Mouse (Mus musculus): Measurements from ENCODE around the gene Zxdc. TPM values are rescaled to one million over a fixed set of nuclear protein-coding genes. Genes with fewer than 3 reads are reported as not detected.

The Zxdc gene
- polyA plus RNA-seq, 1 experiment = 18.2 TPM

DNA sequence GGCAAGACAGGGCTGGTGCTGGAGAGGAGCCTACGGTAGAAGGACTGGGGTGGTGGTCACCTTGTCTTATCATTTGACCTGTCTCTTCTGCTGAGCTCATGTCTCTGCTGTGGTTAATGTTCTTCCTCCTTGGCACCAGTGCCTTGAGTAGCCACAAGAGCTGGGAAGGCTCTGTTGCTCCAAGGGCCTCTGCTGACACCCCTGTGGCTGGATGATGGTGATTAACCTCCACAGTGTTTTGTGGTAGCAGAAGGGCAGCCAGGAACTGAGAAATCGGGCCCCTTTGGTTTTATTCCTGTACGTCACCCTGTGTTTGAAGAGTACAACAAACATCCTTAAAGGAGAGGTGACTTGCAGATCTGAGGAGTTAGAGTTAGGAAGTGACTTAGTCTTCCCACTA lies 35.0 kb upstream of the Zxdc start:
- no peak overlapping the region for H3K27ac ChIP-seq (ENCODE audit: insufficient read depth, low read length)
- H3K4me1 ChIP-seq (ENCODE audit: control insufficient read depth, insufficient read depth, low read length) = no peaks in the 10 kb centered on the region
- no peak overlapping the region for H3K4me3 ChIP-seq (ENCODE audit: insufficient read depth, low read length)
- no peak for TF ChIP-seq POLR2A (IDR thresholded peaks at IDR 0.05; ENCODE audit: extremely low read depth, insufficient read depth, low read length)
- no peak for TF ChIP-seq CTCF (IDR thresholded peaks at IDR 0.05; ENCODE audit: extremely low read depth, insufficient read depth, low read length)

DNA sequence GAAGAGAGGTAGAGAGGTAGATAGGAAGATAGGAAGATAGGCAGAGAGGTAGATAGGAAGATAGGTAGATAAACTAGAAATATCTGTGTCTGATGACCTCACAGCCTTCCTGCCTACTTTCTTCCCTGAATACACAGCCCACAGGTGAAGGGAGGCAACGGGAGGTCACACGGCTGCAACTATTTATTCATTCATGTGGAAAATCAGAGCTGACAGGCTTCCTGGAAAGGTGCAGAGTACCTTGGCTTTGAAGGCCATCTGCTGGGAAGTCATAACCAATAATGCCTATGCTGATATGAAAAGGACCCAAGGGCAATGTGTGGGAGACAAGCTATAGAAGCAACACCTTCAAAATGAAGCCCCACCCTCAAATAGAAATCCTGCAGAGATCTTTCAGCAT lies 26.9 kb upstream of the Zxdc start:
- Histone ChIP-seq H3K27ac (ENCODE audit: insufficient read depth, low read length) (no peak overlapping the region), H3K4me3 (ENCODE audit: insufficient read depth, low read length) (no peak overlapping the region), H3K4me1 (ENCODE audit: control insufficient read depth, insufficient read depth, low read length) (no peaks in the 10 kb centered on the region)
- no peak for TF ChIP-seq POLR2A (IDR thresholded peaks at IDR 0.05; ENCODE audit: extremely low read depth, insufficient read depth, low read length)
- no peak for TF ChIP-seq CTCF (IDR thresholded peaks at IDR 0.05; ENCODE audit: extremely low read depth, insufficient read depth, low read length)

- no peaks in the 10 kb centered on the region for H3K4me1 ChIP-seq (ENCODE audit: control insufficient read depth, insufficient read depth, low read length)
- H3K27ac ChIP-seq (ENCODE audit: insufficient read depth, low read length) = no peak overlapping the region
- no peak overlapping the region for H3K4me3 ChIP-seq (ENCODE audit: insufficient read depth, low read length)
- TF ChIP-seq CTCF (IDR thresholded peaks at IDR 0.05; ENCODE audit: extremely low read depth, insufficient read depth, low read length) (no peak), POLR2A (IDR thresholded peaks at IDR 0.05; ENCODE audit: extremely low read depth, insufficient read depth, low read length) (no peak)
Measured at GRCm38 (mm10) chr6:90347183-90347582, 22.1 kb upstream of the Zxdc start.

DNA sequence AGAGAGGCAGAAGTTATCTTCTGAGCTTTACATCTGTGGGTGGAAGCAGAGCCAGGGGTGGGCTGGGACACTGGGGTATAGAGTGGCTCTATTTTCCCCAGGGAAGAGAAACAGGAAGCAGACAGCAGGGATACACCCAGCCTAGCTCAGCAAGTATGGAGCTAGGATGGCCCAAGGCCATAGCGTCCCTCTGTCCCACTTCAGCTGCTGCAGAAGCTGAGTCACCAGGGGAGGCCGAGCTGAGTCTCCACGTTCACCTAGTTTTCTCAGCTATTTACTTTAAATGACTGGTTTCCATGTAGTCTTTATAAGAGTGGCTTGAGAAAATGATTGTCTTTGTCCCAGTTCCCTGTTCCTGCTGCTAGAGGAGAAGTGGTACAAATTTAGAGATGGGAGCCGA lies 20.8 kb upstream of the Zxdc start:
- Histone ChIP-seq H3K4me3 (ENCODE audit: insufficient read depth, low read length) (no peak overlapping the region), H3K27ac (ENCODE audit: insufficient read depth, low read length) (no peak overlapping the region), H3K4me1 (ENCODE audit: control insufficient read depth, insufficient read depth, low read length) (no peaks in the 10 kb centered on the region)
- no peak for TF ChIP-seq CTCF (IDR thresholded peaks at IDR 0.05; ENCODE audit: extremely low read depth, insufficient read depth, low read length)
- no peak for TF ChIP-seq POLR2A (IDR thresholded peaks at IDR 0.05; ENCODE audit: extremely low read depth, insufficient read depth, low read length)

DNA sequence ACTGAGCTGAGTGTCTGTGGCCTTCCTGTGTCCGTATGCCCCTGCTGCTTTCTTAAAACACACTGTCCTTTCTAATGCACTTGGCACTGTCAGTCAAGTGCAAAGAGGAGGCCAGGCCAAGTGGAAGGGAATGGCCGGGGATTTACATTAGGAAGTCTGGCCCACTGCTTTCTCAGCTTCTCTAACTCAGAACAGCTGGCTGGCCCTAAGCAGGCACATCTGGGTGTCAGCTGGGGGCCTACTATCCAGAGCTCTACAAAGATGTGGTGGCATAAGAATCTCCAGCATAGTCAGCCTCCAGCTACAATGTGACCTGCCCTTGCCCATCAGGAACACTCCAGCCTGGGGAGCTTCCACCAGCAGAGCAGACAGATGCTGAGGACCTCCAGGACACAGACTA lies 19.3 kb upstream of the Zxdc start:
- no peak for TF ChIP-seq CTCF (IDR thresholded peaks at IDR 0.05; ENCODE audit: extremely low read depth, insufficient read depth, low read length)
- TF ChIP-seq POLR2A (IDR thresholded peaks at IDR 0.05; ENCODE audit: extremely low read depth, insufficient read depth, low read length) = no peak
- no peaks in the 10 kb centered on the region for H3K4me1 ChIP-seq (ENCODE audit: control insufficient read depth, insufficient read depth, low read length)
- H3K4me3 ChIP-seq (ENCODE audit: insufficient read depth, low read length) = no peak overlapping the region
- no peak overlapping the region for H3K27ac ChIP-seq (ENCODE audit: insufficient read depth, low read length)

DNA sequence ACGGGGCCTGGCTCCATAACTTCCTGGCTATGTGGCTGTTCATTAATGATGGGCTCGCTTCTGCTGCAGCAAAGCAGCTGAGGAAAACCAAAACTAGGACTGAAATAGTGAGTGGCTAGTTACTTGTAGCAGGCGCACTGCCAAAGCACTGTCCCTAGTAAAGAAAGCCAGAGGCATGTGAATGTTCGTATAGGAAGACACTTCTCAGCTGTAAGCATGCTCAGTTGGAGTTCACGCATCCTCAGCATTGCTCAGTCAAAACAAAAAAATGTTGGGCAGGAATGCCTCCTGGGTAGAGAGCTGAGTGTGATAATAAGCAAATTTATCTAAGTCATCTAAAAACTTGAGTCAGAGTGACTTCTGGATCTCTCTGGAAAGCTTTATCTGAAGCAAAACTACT lies 11.2 kb upstream of the Zxdc start:
- no peak overlapping the region for H3K27ac ChIP-seq (ENCODE audit: insufficient read depth, low read length)
- 0 out of 2 replicates have a peak, but pooled peaks cover 1% of the 10 kb centered on the region for H3K4me1 ChIP-seq (ENCODE audit: control insufficient read depth, insufficient read depth, low read length)
- no peak overlapping the region for H3K4me3 ChIP-seq (ENCODE audit: insufficient read depth, low read length)
- TF ChIP-seq POLR2A (IDR thresholded peaks at IDR 0.05; ENCODE audit: extremely low read depth, insufficient read depth, low read length) (no peak), CTCF (IDR thresholded peaks at IDR 0.05; ENCODE audit: extremely low read depth, insufficient read depth, low read length) (no peak)

- Histone ChIP-seq H3K27ac (ENCODE audit: insufficient read depth, low read length) (no peak overlapping the region), H3K4me1 (ENCODE audit: control insufficient read depth, insufficient read depth, low read length) (0 out of 2 replicates have a peak, but pooled peaks cover 1% of the 10 kb centered on the region), H3K4me3 (ENCODE audit: insufficient read depth, low read length) (no peak overlapping the region)
- no peak for TF ChIP-seq CTCF (IDR thresholded peaks at IDR 0.05; ENCODE audit: extremely low read depth, insufficient read depth, low read length)
- TF ChIP-seq POLR2A (IDR thresholded peaks at IDR 0.05; ENCODE audit: extremely low read depth, insufficient read depth, low read length) = no peak
Measured at GRCm38 (mm10) chr6:90359445-90359844, 9.8 kb upstream of the Zxdc start.

DNA sequence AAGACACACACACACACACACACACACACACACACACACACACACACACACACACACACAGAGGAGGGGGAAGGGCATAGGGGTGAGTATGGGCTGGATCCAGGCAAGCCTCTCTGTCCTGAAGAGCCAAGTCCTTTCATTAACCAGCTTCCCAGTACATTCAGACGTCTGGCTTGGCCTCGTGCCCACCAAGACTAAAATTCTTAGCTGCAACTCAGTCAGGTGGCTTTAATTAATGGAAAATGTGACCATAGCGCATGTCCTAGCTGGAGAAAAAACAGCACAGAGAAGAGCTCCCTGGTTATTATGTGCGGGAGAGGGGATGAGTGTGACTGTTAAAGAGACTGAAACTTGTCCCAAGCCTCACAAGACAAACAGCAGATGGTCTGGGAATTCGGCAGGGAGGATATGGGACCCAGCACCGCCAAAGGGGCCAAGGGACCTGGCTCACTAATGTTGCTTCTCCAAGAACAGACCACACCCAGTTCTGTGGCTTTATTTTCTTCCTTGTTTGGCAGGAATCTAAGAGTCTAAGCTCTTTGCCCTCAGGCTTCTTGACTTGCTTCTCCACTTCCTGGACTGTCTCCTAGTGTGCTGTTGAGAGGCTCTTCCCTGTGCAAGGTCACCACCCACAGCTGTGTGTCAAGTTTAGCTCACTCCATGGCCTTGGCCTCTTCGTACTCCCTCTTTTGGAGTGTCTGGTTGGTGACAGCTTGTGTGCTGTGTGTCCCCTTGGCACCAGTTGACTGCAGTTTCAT lies 9.1 kb upstream of the Zxdc start:
- Histone ChIP-seq H3K27ac (ENCODE audit: insufficient read depth, low read length) (no peak overlapping the region), H3K4me1 (ENCODE audit: control insufficient read depth, insufficient read depth, low read length) (0 out of 2 replicates have a peak, but pooled peaks cover 1% of the 10 kb centered on the region), H3K4me3 (ENCODE audit: insufficient read depth, low read length) (no peak overlapping the region)
- TF ChIP-seq CTCF (IDR thresholded peaks at IDR 0.05; ENCODE audit: extremely low read depth, insufficient read depth, low read length) (no peak), POLR2A (IDR thresholded peaks at IDR 0.05; ENCODE audit: extremely low read depth, insufficient read depth, low read length) (no peak)

DNA sequence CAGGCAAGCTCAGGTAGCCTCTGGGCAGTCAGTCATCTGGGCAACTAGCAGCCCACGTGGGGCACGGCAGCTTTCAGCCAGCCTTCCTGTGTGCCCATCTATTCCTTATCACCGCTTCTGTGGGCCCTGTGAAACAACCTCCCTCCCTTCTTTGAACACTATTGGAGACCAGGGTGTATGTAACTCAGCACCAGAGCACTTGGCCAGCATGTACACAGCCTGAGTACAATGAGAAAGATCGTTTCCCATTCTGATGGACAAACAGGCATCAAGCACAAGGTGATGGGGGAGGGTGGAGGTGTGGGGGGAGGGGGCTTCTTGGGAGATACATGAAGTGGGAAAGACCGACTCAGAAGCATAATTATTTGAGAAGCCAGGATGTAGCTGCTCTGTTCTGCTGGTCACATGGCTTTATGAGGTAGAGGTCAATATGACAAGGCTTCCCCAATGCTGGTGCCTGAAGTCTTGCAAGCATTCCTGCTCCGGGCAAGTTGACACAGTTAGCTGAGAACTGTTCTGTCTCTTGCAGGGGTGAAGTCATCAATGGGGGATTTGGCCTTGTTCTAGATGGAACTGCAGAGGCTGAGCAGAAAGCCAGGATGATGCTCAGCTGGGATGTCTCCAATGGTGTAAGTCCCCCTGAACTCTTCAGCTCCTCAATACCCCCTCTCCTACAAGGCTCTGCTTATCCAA lies 8.2 kb upstream of the Zxdc start:
- no peak overlapping the region for H3K27ac ChIP-seq (ENCODE audit: insufficient read depth, low read length)
- H3K4me3 ChIP-seq (ENCODE audit: insufficient read depth, low read length) = no peak overlapping the region
- 0 out of 2 replicates have a peak, but pooled peaks cover 1% of the 10 kb centered on the region for H3K4me1 ChIP-seq (ENCODE audit: control insufficient read depth, insufficient read depth, low read length)
- TF ChIP-seq CTCF (IDR thresholded peaks at IDR 0.05; ENCODE audit: extremely low read depth, insufficient read depth, low read length) = no peak
- TF ChIP-seq POLR2A (IDR thresholded peaks at IDR 0.05; ENCODE audit: extremely low read depth, insufficient read depth, low read length) = no peak

GRCm38 (mm10) chr6:90363301-90363700 lies 6.0 kb upstream of the Zxdc start:
- Histone ChIP-seq H3K27ac (ENCODE audit: insufficient read depth, low read length) (no peak overlapping the region), H3K4me3 (ENCODE audit: insufficient read depth, low read length) (no peak overlapping the region), H3K4me1 (ENCODE audit: control insufficient read depth, insufficient read depth, low read length) (0 out of 2 replicates have a peak, but pooled peaks cover 1% of the 10 kb centered on the region)
- no peak for TF ChIP-seq CTCF (IDR thresholded peaks at IDR 0.05; ENCODE audit: extremely low read depth, insufficient read depth, low read length)
- no peak for TF ChIP-seq POLR2A (IDR thresholded peaks at IDR 0.05; ENCODE audit: extremely low read depth, insufficient read depth, low read length)

Data from cortical plate, adult 2 months (tissue).